Mouse (Mus musculus) kidney, postnatal 25 days (tissue): ENCODE measurements around the gene Cabp2.
A peak's percentile ranks its signal among the peaks of the same experiment; 100 is the strongest.

Experiments used
- DNase-seq, 2 experiments: peaks; one replicate each; pipeline ENCODE4 v3.0.0; 2021; ENCODE audit warnings: mixed read lengths in 2 of 2

The Cabp2 gene

GRCm38 (mm10) chr19:4083826-4084225, 2.4 kb downstream of the Cabp2 start:
- DNase-seq = no peak

GRCm38 (mm10) chr19:4084984-4085383, 3.6 kb downstream of the Cabp2 start:
- DNase-seq = peak; percentile 47 to 65

- DNase-seq = peak in 1 of 2 experiments; percentile 32
Measured at GRCm38 (mm10) chr19:4086156-4086555, 4.8 kb downstream of the Cabp2 start.

GRCm38 (mm10) chr19:4087090-4087489, 5.7 kb downstream of the Cabp2 start:
- DNase-seq = no peak

GRCm38 (mm10) chr19:4088146-4088545, 6.8 kb downstream of the Cabp2 start:
- no peak for DNase-seq

GRCm38 (mm10) chr19:4089128-4089527, 7.8 kb downstream of the Cabp2 start:
- no peak for DNase-seq

GRCm38 (mm10) chr19:4090446-4090845, 9.1 kb downstream of the Cabp2 start:
- DNase-seq = no peak

- no peak for DNase-seq
Measured at GRCm38 (mm10) chr19:4091383-4091782, 10.0 kb downstream of the Cabp2 start.

GRCm38 (mm10) chr19:4092750-4093149, 11.4 kb downstream of the Cabp2 start:
- DNase-seq = no peak

GRCm38 (mm10) chr19:4093772-4094171, 12.4 kb downstream of the Cabp2 start:
- DNase-seq = no peak

- DNase-seq = no peak
Measured at GRCm38 (mm10) chr19:4094348-4094747, 13.0 kb downstream of the Cabp2 start.

- no peak for DNase-seq
Measured at GRCm38 (mm10) chr19:4094774-4095303, 13.5 kb downstream of the Cabp2 start.

GRCm38 (mm10) chr19:4095802-4096201, 14.4 kb downstream of the Cabp2 start:
- no peak for DNase-seq

GRCm38 (mm10) chr19:4096642-4097440, 15.5 kb downstream of the Cabp2 start, which contains the start of gene Cdk2ap2:
Cdk2ap2 (plus strand) TSS chr19:4097182.
- DNase-seq = peak; percentile 100

- peak; percentile 92 to 93 for DNase-seq
Measured at GRCm38 (mm10) chr19:4097441-4097825, 16.1 kb downstream of the Cabp2 start.

GRCm38 (mm10) chr19:4098426-4098825, 17.0 kb downstream of the Cabp2 start:
- no peak for DNase-seq

GRCm38 (mm10) chr19:4099056-4099455, 17.7 kb downstream of the Cabp2 start:
- peak; percentile 95 to 97 for DNase-seq

GRCm38 (mm10) chr19:4099837-4100717, 18.7 kb downstream of the Cabp2 start, which contains the start of gene Pitpnm1:
Pitpnm1 (plus strand) TSS chr19:4099998.
- DNase-seq = peak; percentile 81 to 89

GRCm38 (mm10) chr19:4100718-4101261, 19.4 kb downstream of the Cabp2 start:
- no peak for DNase-seq

GRCm38 (mm10) chr19:4101466-4101865, 20.1 kb downstream of the Cabp2 start:
- DNase-seq = no peak

GRCm38 (mm10) chr19:4102049-4102448, 20.7 kb downstream of the Cabp2 start:
- DNase-seq = no peak

GRCm38 (mm10) chr19:4102626-4103025, 21.2 kb downstream of the Cabp2 start:
- no peak for DNase-seq

GRCm38 (mm10) chr19:4103294-4103693, 21.9 kb downstream of the Cabp2 start:
- peak in 1 of 2 experiments; percentile 26 for DNase-seq
